Mouse (Mus musculus): ENCODE measurements at regions not wholly inside any gene's neighbourhood (a gene's known extent, or its start where the extent isn't known, plus 50 kb on each side); places are given as distances from the start of the nearest gene placed in this dataset.

- H3K9ac ChIP-seq (ENCODE audit: low read length): no peak overlapping the region
- H3K36me3 ChIP-seq (ENCODE audit: control insufficient read depth, insufficient read depth, low read length): no peaks in the 10 kb centered on the region
- 77% methylated on average over 4 of the region's 4 CpGs for WGBS
- H3K4me1 ChIP-seq (ENCODE audit: control insufficient read depth, insufficient read depth, low read length): no peaks in the 10 kb centered on the region
- no peaks in the 10 kb centered on the region for H3K9me3 ChIP-seq (ENCODE audit: control insufficient read depth, low read length)
- H3K4me3 ChIP-seq (ENCODE audit: low read depth, low read length): no peak overlapping the region
- H3K27me3 ChIP-seq (ENCODE audit: control insufficient read depth, insufficient read depth, low read length): no peaks in the 10 kb centered on the region
- no peak overlapping the region for H3K4me2 ChIP-seq (ENCODE audit: low read depth)
- DNase-seq (ENCODE audit: low spot score) (no peak), ATAC-seq (ENCODE audit: insufficient read depth, low FRiP score, low TSS enrichment) (no peak)
- H3K27ac ChIP-seq (ENCODE audit: low read depth, low read length): no peak overlapping the region
Observed at GRCm38 (mm10) chr1:44957125-44957524, 354.2 kb upstream of the Col3a1 start.

DNA sequence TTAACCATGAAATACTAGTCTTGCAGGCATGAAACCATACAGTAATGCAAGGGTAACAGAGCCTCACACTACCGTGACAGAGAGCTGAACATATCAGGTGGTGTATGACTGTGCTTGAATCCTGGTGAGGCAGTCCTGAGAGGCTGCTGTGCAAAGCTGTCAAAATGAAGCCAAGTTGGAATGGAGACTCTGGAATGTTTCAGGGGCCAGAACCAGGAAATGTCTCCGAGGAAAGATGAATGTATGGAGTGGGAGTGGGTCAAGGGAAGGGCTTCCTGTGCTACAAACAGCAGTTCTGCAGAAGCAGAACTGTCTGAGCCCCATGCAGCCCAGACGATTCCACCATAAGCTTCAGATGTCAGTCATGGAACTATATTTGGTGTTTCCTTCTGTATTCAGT lies 324.2 kb upstream of the Col3a1 start:
- Histone ChIP-seq H3K4me2 (ENCODE audit: low read depth) (no peak overlapping the region), H3K4me1 (ENCODE audit: control insufficient read depth, insufficient read depth, low read length) (no peaks in the 10 kb centered on the region), H3K36me3 (ENCODE audit: control insufficient read depth, insufficient read depth, low read length) (no peaks in the 10 kb centered on the region), H3K9ac (ENCODE audit: low read length) (no peak overlapping the region), H3K27me3 (ENCODE audit: control insufficient read depth, insufficient read depth, low read length) (no peaks in the 10 kb centered on the region), H3K9me3 (ENCODE audit: control insufficient read depth, low read length) (no peaks in the 10 kb centered on the region), H3K4me3 (ENCODE audit: low read depth, low read length) (no peak overlapping the region), H3K27ac (ENCODE audit: low read depth, low read length) (no peak overlapping the region)
- whole genome bisulfite sequencing: 64% methylated on average over 3 of the region's 3 CpGs
- no peak for DNase-seq (ENCODE audit: low spot score)
- no peak for ATAC-seq (ENCODE audit: insufficient read depth, low FRiP score, low TSS enrichment)

GRCm38 (mm10) chr1:45020516-45020915 lies 290.8 kb upstream of the Col3a1 start:
- DNase-seq (ENCODE audit: low spot score) (no peak), ATAC-seq (ENCODE audit: insufficient read depth, low FRiP score, low TSS enrichment) (no peak)
- no peak overlapping the region for H3K4me3 ChIP-seq (ENCODE audit: low read depth, low read length)
- no peaks in the 10 kb centered on the region for H3K9me3 ChIP-seq (ENCODE audit: control insufficient read depth, low read length)
- no peak overlapping the region for H3K27ac ChIP-seq (ENCODE audit: low read depth, low read length)
- H3K9ac ChIP-seq (ENCODE audit: low read length): no peak overlapping the region
- no peak overlapping the region for H3K4me2 ChIP-seq (ENCODE audit: low read depth)
- no peaks in the 10 kb centered on the region for H3K36me3 ChIP-seq (ENCODE audit: control insufficient read depth, insufficient read depth, low read length)
- H3K4me1 ChIP-seq (ENCODE audit: control insufficient read depth, insufficient read depth, low read length): no peaks in the 10 kb centered on the region
- H3K27me3 ChIP-seq (ENCODE audit: control insufficient read depth, insufficient read depth, low read length): no peaks in the 10 kb centered on the region

DNA sequence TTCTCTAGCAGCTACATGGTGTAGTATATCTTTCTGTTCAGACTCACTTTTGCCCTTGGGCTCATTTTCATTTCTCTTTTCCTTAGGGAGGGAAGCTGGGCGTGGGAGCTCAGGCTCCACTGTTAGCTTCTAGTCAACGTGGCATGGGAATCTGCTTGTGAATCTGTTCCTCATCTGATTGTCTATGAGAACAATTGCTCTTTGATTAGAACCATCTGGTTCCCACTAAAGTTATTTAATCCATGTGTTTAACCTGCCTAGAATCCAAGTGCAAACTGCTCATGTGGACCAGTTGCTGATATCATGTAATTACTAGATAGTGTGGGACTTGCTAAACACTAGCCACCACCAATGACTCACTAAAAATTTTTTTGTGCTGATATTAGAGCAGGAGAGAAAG lies 290.1 kb upstream of the Col3a1 start:
- DNase-seq (ENCODE audit: low spot score) (peak; percentile 26), ATAC-seq (ENCODE audit: insufficient read depth, low FRiP score, low TSS enrichment) (no peak)
- WGBS: 43% methylated on average over 2 of the region's 2 CpGs
- H3K4me2 ChIP-seq (ENCODE audit: low read depth): no peak overlapping the region
- H3K27ac ChIP-seq (ENCODE audit: low read depth, low read length): no peak overlapping the region
- no peaks in the 10 kb centered on the region for H3K27me3 ChIP-seq (ENCODE audit: control insufficient read depth, insufficient read depth, low read length)
- H3K9ac ChIP-seq (ENCODE audit: low read length): no peak overlapping the region
- no peak overlapping the region for H3K4me3 ChIP-seq (ENCODE audit: low read depth, low read length)
- no peaks in the 10 kb centered on the region for H3K9me3 ChIP-seq (ENCODE audit: control insufficient read depth, low read length)
- no peaks in the 10 kb centered on the region for H3K36me3 ChIP-seq (ENCODE audit: control insufficient read depth, insufficient read depth, low read length)
- H3K4me1 ChIP-seq (ENCODE audit: control insufficient read depth, insufficient read depth, low read length): no peaks in the 10 kb centered on the region

GRCm38 (mm10) chr1:45022146-45022841 lies 289.0 kb upstream of the Col3a1 start:
- ATAC-seq (ENCODE audit: insufficient read depth, low FRiP score, low TSS enrichment) (no peak), DNase-seq (ENCODE audit: low spot score) (no peak)
- no peaks in the 10 kb centered on the region for H3K36me3 ChIP-seq (ENCODE audit: control insufficient read depth, insufficient read depth, low read length)
- H3K27me3 ChIP-seq (ENCODE audit: control insufficient read depth, insufficient read depth, low read length): no peaks in the 10 kb centered on the region
- no peak overlapping the region for H3K9ac ChIP-seq (ENCODE audit: low read length)
- H3K27ac ChIP-seq (ENCODE audit: low read depth, low read length): no peak overlapping the region
- H3K4me2 ChIP-seq (ENCODE audit: low read depth): no peak overlapping the region
- H3K9me3 ChIP-seq (ENCODE audit: control insufficient read depth, low read length): no peaks in the 10 kb centered on the region
- H3K4me3 ChIP-seq (ENCODE audit: low read depth, low read length): no peak overlapping the region
- WGBS: 74% methylated on average over 1 of the region's 1 CpGs
- no peaks in the 10 kb centered on the region for H3K4me1 ChIP-seq (ENCODE audit: control insufficient read depth, insufficient read depth, low read length)

- Histone ChIP-seq H3K36me3 (ENCODE audit: control insufficient read depth, insufficient read depth, low read length) (no peaks in the 10 kb centered on the region), H3K9ac (ENCODE audit: low read length) (no peak overlapping the region), H3K4me3 (ENCODE audit: low read depth, low read length) (no peak overlapping the region), H3K27me3 (ENCODE audit: control insufficient read depth, insufficient read depth, low read length) (no peaks in the 10 kb centered on the region), H3K27ac (ENCODE audit: low read depth, low read length) (no peak overlapping the region), H3K4me2 (ENCODE audit: low read depth) (no peak overlapping the region), H3K9me3 (ENCODE audit: control insufficient read depth, low read length) (no peaks in the 10 kb centered on the region), H3K4me1 (ENCODE audit: control insufficient read depth, insufficient read depth, low read length) (no peaks in the 10 kb centered on the region)
- ATAC-seq (ENCODE audit: insufficient read depth, low FRiP score, low TSS enrichment) (no peak), DNase-seq (ENCODE audit: low spot score) (no peak)
- 85% methylated on average over 3 of the region's 3 CpGs for WGBS
Observed at GRCm38 (mm10) chr1:45023336-45023735, 288.0 kb upstream of the Col3a1 start.

GRCm38 (mm10) chr1:45031436-45032027 lies 279.8 kb upstream of the Col3a1 start:
- no peaks in the 10 kb centered on the region for H3K9me3 ChIP-seq (ENCODE audit: control insufficient read depth, low read length)
- H3K27me3 ChIP-seq (ENCODE audit: control insufficient read depth, insufficient read depth, low read length): no peaks in the 10 kb centered on the region
- H3K4me1 ChIP-seq (ENCODE audit: control insufficient read depth, insufficient read depth, low read length): no peaks in the 10 kb centered on the region
- no peaks in the 10 kb centered on the region for H3K36me3 ChIP-seq (ENCODE audit: control insufficient read depth, insufficient read depth, low read length)
- WGBS: 57% methylated on average over 4 of the region's 4 CpGs
- H3K4me3 ChIP-seq (ENCODE audit: low read depth, low read length): no peak overlapping the region
- peak; percentile 14 for DNase-seq (ENCODE audit: low spot score)
- no peak overlapping the region for H3K4me2 ChIP-seq (ENCODE audit: low read depth)
- no peak overlapping the region for H3K9ac ChIP-seq (ENCODE audit: low read length)
- ATAC-seq (ENCODE audit: insufficient read depth, low FRiP score, low TSS enrichment): no peak
- H3K27ac ChIP-seq (ENCODE audit: low read depth, low read length): no peak overlapping the region

DNA sequence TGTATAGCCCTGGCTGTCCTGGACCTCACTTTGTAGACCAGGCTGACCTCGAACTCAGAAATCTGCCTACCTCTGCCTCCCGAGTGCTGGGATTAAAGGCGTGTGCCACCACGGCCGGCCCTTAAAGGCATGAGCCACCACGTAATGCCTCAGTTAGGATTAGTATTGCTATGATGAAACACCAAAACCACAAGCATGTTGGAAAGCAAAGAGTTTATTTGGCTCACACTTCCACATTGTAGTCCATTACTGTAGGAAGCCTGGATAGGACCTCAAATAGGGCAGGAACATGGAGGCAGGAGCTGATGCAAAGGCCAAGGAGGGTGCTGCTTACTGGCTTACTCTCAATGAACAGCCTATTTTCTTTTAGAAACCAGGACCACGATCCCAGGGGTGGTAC lies 278.0 kb upstream of the Col3a1 start:
- WGBS: 90% methylated on average over 7 of the region's 7 CpGs
- no peak overlapping the region for H3K4me3 ChIP-seq (ENCODE audit: low read depth, low read length)
- DNase-seq (ENCODE audit: low spot score) (no peak), ATAC-seq (ENCODE audit: insufficient read depth, low FRiP score, low TSS enrichment) (no peak)
- no peak overlapping the region for H3K9ac ChIP-seq (ENCODE audit: low read length)
- H3K36me3 ChIP-seq (ENCODE audit: control insufficient read depth, insufficient read depth, low read length): no peaks in the 10 kb centered on the region
- no peaks in the 10 kb centered on the region for H3K9me3 ChIP-seq (ENCODE audit: control insufficient read depth, low read length)
- no peaks in the 10 kb centered on the region for H3K4me1 ChIP-seq (ENCODE audit: control insufficient read depth, insufficient read depth, low read length)
- H3K27ac ChIP-seq (ENCODE audit: low read depth, low read length): no peak overlapping the region
- no peak overlapping the region for H3K4me2 ChIP-seq (ENCODE audit: low read depth)
- H3K27me3 ChIP-seq (ENCODE audit: control insufficient read depth, insufficient read depth, low read length): no peaks in the 10 kb centered on the region

DNA sequence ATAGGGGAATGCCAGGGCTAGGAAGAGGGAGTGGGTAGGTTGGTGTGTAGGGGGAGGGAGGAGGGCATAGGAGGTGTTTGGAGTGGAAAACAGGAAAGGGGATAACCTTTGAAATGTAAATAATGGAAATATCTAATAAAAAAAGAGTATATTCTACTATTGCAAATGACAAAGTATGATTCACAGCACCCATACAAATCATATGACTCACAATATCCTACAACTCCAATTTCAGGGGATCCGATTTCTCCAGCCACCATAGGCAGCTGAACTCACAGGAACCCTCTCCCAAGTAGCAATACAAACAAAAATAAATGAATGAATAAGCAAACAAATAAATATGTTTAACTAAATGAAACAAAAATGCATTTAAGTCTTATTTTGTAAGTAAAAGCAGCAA lies 270.0 kb upstream of the Col3a1 start:
- H3K27ac ChIP-seq (ENCODE audit: low read depth, low read length): no peak overlapping the region
- no peaks in the 10 kb centered on the region for H3K36me3 ChIP-seq (ENCODE audit: control insufficient read depth, insufficient read depth, low read length)
- no peaks in the 10 kb centered on the region for H3K4me1 ChIP-seq (ENCODE audit: control insufficient read depth, insufficient read depth, low read length)
- DNase-seq (ENCODE audit: low spot score) (no peak), ATAC-seq (ENCODE audit: insufficient read depth, low FRiP score, low TSS enrichment) (no peak)
- no peaks in the 10 kb centered on the region for H3K27me3 ChIP-seq (ENCODE audit: control insufficient read depth, insufficient read depth, low read length)
- no peaks in the 10 kb centered on the region for H3K9me3 ChIP-seq (ENCODE audit: control insufficient read depth, low read length)
- H3K4me2 ChIP-seq (ENCODE audit: low read depth): no peak overlapping the region
- no peak overlapping the region for H3K4me3 ChIP-seq (ENCODE audit: low read depth, low read length)
- H3K9ac ChIP-seq (ENCODE audit: low read length): no peak overlapping the region
- 100% methylated on average over 1 of the region's 1 CpGs for WGBS
